Mouse (Mus musculus): ENCODE results near the gene Jmjd1c. TPM values are rescaled to one million over a fixed set of nuclear protein-coding genes. Genes with fewer than 3 reads are reported as not detected.

Gene Jmjd1c
- total RNA-seq, 1 experiment, result 93.0 TPM

- no peaks in the 10 kb centered on the region for H3K9me3 ChIP-seq (ENCODE audit: control insufficient read depth, insufficient read depth, low read depth, low read length)
- no peaks in the 10 kb centered on the region for H3K36me3 ChIP-seq (ENCODE audit: control insufficient read depth, insufficient read depth, low read length, poor library complexity, severe bottlenecking)
- in situ Hi-C loops (cut with MboI; ENCODE audit: low sequenced_read_pairs in 2 of 2, unreplicated experiment in 2 of 2), result no loop called here
- TF ChIP-seq ZC3H11A (IDR thresholded peaks at IDR 0.05; ENCODE audit: borderline replicate concordance, low read depth, low read length) (no peak), HCFC1 (IDR thresholded peaks at IDR 0.05; ENCODE audit: borderline replicate concordance, insufficient read depth, low read length) (no peak), ZNF384 (IDR thresholded peaks at IDR 0.05; ENCODE audit: low read depth, low read length) (no peak), MAFK (IDR thresholded peaks at IDR 0.05; ENCODE audit: insufficient read depth, low read depth, low read length) (no peak), CHD2 (IDR thresholded peaks at IDR 0.05; ENCODE audit: low read depth, low read length) (no peak)
- H3K27ac ChIP-seq (ENCODE audit: insufficient read depth, low read depth, low read length, poor library complexity, severe bottlenecking), result no peak overlapping the region
- H3K4me1 ChIP-seq (ENCODE audit: control insufficient read depth in 2 of 2, insufficient read depth in 2 of 2, low read length in 2 of 2, poor library complexity in 1 of 2), result peaks cover 0 to 1% of the 10 kb centered on the region in 2 experiments; a peak in 1 of 4 replicates
- H3K4me3 ChIP-seq (ENCODE audit: insufficient read depth in 1 of 2, low read depth in 1 of 2, low read length in 2 of 2, poor library complexity in 1 of 2, severe bottlenecking in 1 of 2), result no peak overlapping the region
- DNase-seq (ENCODE audit: low read depth, low spot score), result no peak
- no peak overlapping the region for H3K9ac ChIP-seq (ENCODE audit: insufficient read depth, low read depth, low read length, poor library complexity, severe bottlenecking)
Measured at GRCm38 (mm10) chr10:67145623-67146022, 49.7 kb downstream of the Jmjd1c start.

GRCm38 (mm10) chr10:67151766-67152165, 55.8 kb downstream of the Jmjd1c start:
- TF ChIP-seq ZC3H11A (IDR thresholded peaks at IDR 0.05; ENCODE audit: borderline replicate concordance, low read depth, low read length) (no peak), HCFC1 (IDR thresholded peaks at IDR 0.05; ENCODE audit: borderline replicate concordance, insufficient read depth, low read length) (no peak), MAFK (IDR thresholded peaks at IDR 0.05; ENCODE audit: insufficient read depth, low read depth, low read length) (no peak), CHD2 (IDR thresholded peaks at IDR 0.05; ENCODE audit: low read depth, low read length) (no peak), ZNF384 (IDR thresholded peaks at IDR 0.05; ENCODE audit: low read depth, low read length) (no peak)
- no peak overlapping the region for H3K9ac ChIP-seq (ENCODE audit: insufficient read depth, low read depth, low read length, poor library complexity, severe bottlenecking)
- H3K4me1 ChIP-seq (ENCODE audit: control insufficient read depth in 2 of 2, insufficient read depth in 2 of 2, low read length in 2 of 2, poor library complexity in 1 of 2), result peaks cover 1 to 8% of the 10 kb centered on the region in 2 experiments; a peak in 1 of 4 replicates
- H3K9me3 ChIP-seq (ENCODE audit: control insufficient read depth, insufficient read depth, low read depth, low read length), result no peaks in the 10 kb centered on the region
- in situ Hi-C loops (cut with MboI; ENCODE audit: low sequenced_read_pairs in 2 of 2, unreplicated experiment in 2 of 2), result no loop called here
- peaks cover 5% of the 10 kb centered on the region; the same call in 1 of the 2 replicates for H3K36me3 ChIP-seq (ENCODE audit: control insufficient read depth, insufficient read depth, low read length, poor library complexity, severe bottlenecking)
- DNase-seq (ENCODE audit: low read depth, low spot score), result no peak
- no peak overlapping the region for H3K27ac ChIP-seq (ENCODE audit: insufficient read depth, low read depth, low read length, poor library complexity, severe bottlenecking)
- H3K4me3 ChIP-seq (ENCODE audit: insufficient read depth in 1 of 2, low read depth in 1 of 2, low read length in 2 of 2, poor library complexity in 1 of 2, severe bottlenecking in 1 of 2), result no peak overlapping the region

- in situ Hi-C loops (cut with MboI; ENCODE audit: low sequenced_read_pairs in 2 of 2, unreplicated experiment in 2 of 2), result no loop called here
- no peaks in the 10 kb centered on the region for H3K9me3 ChIP-seq (ENCODE audit: control insufficient read depth, insufficient read depth, low read depth, low read length)
- peaks cover 0 to 8% of the 10 kb centered on the region in 2 experiments; a peak in 1 of 4 replicates for H3K4me1 ChIP-seq (ENCODE audit: control insufficient read depth in 2 of 2, insufficient read depth in 2 of 2, low read length in 2 of 2, poor library complexity in 1 of 2)
- H3K27ac ChIP-seq (ENCODE audit: insufficient read depth, low read depth, low read length, poor library complexity, severe bottlenecking), result no peak overlapping the region
- no peak overlapping the region for H3K9ac ChIP-seq (ENCODE audit: insufficient read depth, low read depth, low read length, poor library complexity, severe bottlenecking)
- DNase-seq (ENCODE audit: low read depth, low spot score), result no peak
- TF ChIP-seq CHD2 (IDR thresholded peaks at IDR 0.05; ENCODE audit: low read depth, low read length) (no peak), ZC3H11A (IDR thresholded peaks at IDR 0.05; ENCODE audit: borderline replicate concordance, low read depth, low read length) (no peak), MAFK (IDR thresholded peaks at IDR 0.05; ENCODE audit: insufficient read depth, low read depth, low read length) (no peak), ZNF384 (IDR thresholded peaks at IDR 0.05; ENCODE audit: low read depth, low read length) (no peak), HCFC1 (IDR thresholded peaks at IDR 0.05; ENCODE audit: borderline replicate concordance, insufficient read depth, low read length) (no peak)
- peaks cover 8% of the 10 kb centered on the region for H3K36me3 ChIP-seq (ENCODE audit: control insufficient read depth, insufficient read depth, low read length, poor library complexity, severe bottlenecking)
- no peak overlapping the region for H3K4me3 ChIP-seq (ENCODE audit: insufficient read depth in 1 of 2, low read depth in 1 of 2, low read length in 2 of 2, poor library complexity in 1 of 2, severe bottlenecking in 1 of 2)
Measured at GRCm38 (mm10) chr10:67154647-67155046, 58.7 kb downstream of the Jmjd1c start.

GRCm38 (mm10) chr10:67174049-67174448, 78.1 kb downstream of the Jmjd1c start:
- Histone ChIP-seq H3K9me3 (ENCODE audit: control insufficient read depth, insufficient read depth, low read depth, low read length) (no peaks in the 10 kb centered on the region), H3K36me3 (ENCODE audit: control insufficient read depth, insufficient read depth, low read length, poor library complexity, severe bottlenecking) (peaks cover 2% of the 10 kb centered on the region; the same call in 1 of the 2 replicates), H3K27ac (ENCODE audit: insufficient read depth, low read depth, low read length, poor library complexity, severe bottlenecking) (no peak overlapping the region), H3K4me1 (ENCODE audit: control insufficient read depth in 2 of 2, insufficient read depth in 2 of 2, low read length in 2 of 2, poor library complexity in 1 of 2) (no peaks in the 10 kb centered on the region), H3K9ac (ENCODE audit: insufficient read depth, low read depth, low read length, poor library complexity, severe bottlenecking) (no peak overlapping the region), H3K4me3 (ENCODE audit: insufficient read depth in 1 of 2, low read depth in 1 of 2, low read length in 2 of 2, poor library complexity in 1 of 2, severe bottlenecking in 1 of 2) (no peak overlapping the region)
- TF ChIP-seq MAFK (IDR thresholded peaks at IDR 0.05; ENCODE audit: insufficient read depth, low read depth, low read length), result no peak
- TF ChIP-seq ZC3H11A (IDR thresholded peaks at IDR 0.05; ENCODE audit: borderline replicate concordance, low read depth, low read length), result no peak
- no peak for TF ChIP-seq CHD2 (IDR thresholded peaks at IDR 0.05; ENCODE audit: low read depth, low read length)
- TF ChIP-seq HCFC1 (IDR thresholded peaks at IDR 0.05; ENCODE audit: borderline replicate concordance, insufficient read depth, low read length), result no peak
- TF ChIP-seq ZNF384 (IDR thresholded peaks at IDR 0.05; ENCODE audit: low read depth, low read length), result no peak
- no peak for DNase-seq (ENCODE audit: low read depth, low spot score)
- in situ Hi-C loops (cut with MboI; ENCODE audit: low sequenced_read_pairs in 2 of 2, unreplicated experiment in 2 of 2), result no loop called here

- Histone ChIP-seq H3K27ac (ENCODE audit: insufficient read depth, low read depth, low read length, poor library complexity, severe bottlenecking) (no peak overlapping the region), H3K9ac (ENCODE audit: insufficient read depth, low read depth, low read length, poor library complexity, severe bottlenecking) (no peak overlapping the region), H3K4me3 (ENCODE audit: insufficient read depth in 1 of 2, low read depth in 1 of 2, low read length in 2 of 2, poor library complexity in 1 of 2, severe bottlenecking in 1 of 2) (no peak overlapping the region), H3K4me1 (ENCODE audit: control insufficient read depth in 2 of 2, insufficient read depth in 2 of 2, low read length in 2 of 2, poor library complexity in 1 of 2) (no peaks in the 10 kb centered on the region), H3K9me3 (ENCODE audit: control insufficient read depth, insufficient read depth, low read depth, low read length) (no peaks in the 10 kb centered on the region), H3K36me3 (ENCODE audit: control insufficient read depth, insufficient read depth, low read length, poor library complexity, severe bottlenecking) (no peaks in the 10 kb centered on the region)
- TF ChIP-seq MAFK (IDR thresholded peaks at IDR 0.05; ENCODE audit: insufficient read depth, low read depth, low read length) (no peak), ZC3H11A (IDR thresholded peaks at IDR 0.05; ENCODE audit: borderline replicate concordance, low read depth, low read length) (no peak), HCFC1 (IDR thresholded peaks at IDR 0.05; ENCODE audit: borderline replicate concordance, insufficient read depth, low read length) (no peak), CHD2 (IDR thresholded peaks at IDR 0.05; ENCODE audit: low read depth, low read length) (no peak), ZNF384 (IDR thresholded peaks at IDR 0.05; ENCODE audit: low read depth, low read length) (no peak)
- in situ Hi-C loops (cut with MboI; ENCODE audit: low sequenced_read_pairs in 2 of 2, unreplicated experiment in 2 of 2), result no loop called here
- no peak for DNase-seq (ENCODE audit: low read depth, low spot score)
Measured at GRCm38 (mm10) chr10:67176031-67176430, 80.1 kb downstream of the Jmjd1c start.
